Mouse (Mus musculus) lung, postnatal 0 days (tissue): ENCODE data around the gene Gnb5. TPM values are rescaled to one million over a fixed set of nuclear protein-coding genes. Genes with fewer than 3 reads are reported as not detected.

Experiments used
- ATAC-seq: fragments of 200-750 bp; cut with Nextera tagmentation; 2 replicates; pipeline ENCODE4 v1.8.0; 2017; ENCODE audit warnings: moderate library complexity
- DNase-seq: peaks from one replicate; pipeline ENCODE4 v3.0.0-alpha.2; 2016; ENCODE audit warnings: low spot score
- H3K27ac ChIP-seq: fragments of 300-500 bp; sonication (generic); 2 replicates; pipeline ENCODE4 v1.5.1; 2014; ENCODE audit warnings: antibody characterized with exemption, mild to moderate bottlenecking, low read length, mixed read lengths
- H3K27me3 ChIP-seq: fragments of 300-500 bp; sonication (generic); replicated peaks from 2 replicates; pipeline ENCODE4 v1.6.1; 2014; ENCODE audit warnings: low read length, mixed read lengths; ENCODE audit not compliant: insufficient read depth
- H3K36me3 ChIP-seq: fragments of 300-500 bp; sonication (generic); 2 replicates; pipeline ENCODE4 v1.6.1; 2014; ENCODE audit warnings: low read length, mixed read lengths; ENCODE audit not compliant: insufficient read depth
- H3K4me1 ChIP-seq: fragments of 300-500 bp; sonication (generic); 2 replicates; pipeline ENCODE4 v1.6.1; 2014; ENCODE audit warnings: antibody characterized with exemption, low read depth, low read length, mixed read lengths; ENCODE audit not compliant: insufficient read depth
- H3K4me2 ChIP-seq: fragments of 300-500 bp; sonication (generic); replicated peaks from 2 replicates; pipeline ENCODE4 v1.6.1; 2014; ENCODE audit warnings: low read depth, mild to moderate bottlenecking, low read length, moderate library complexity, mixed read lengths
- H3K4me3 ChIP-seq: fragments of 300-500 bp; sonication (generic); 2 replicates; pipeline ENCODE4 v1.5.1; 2014; ENCODE audit warnings: low read depth, low read length
- H3K9ac ChIP-seq: fragments of 300-500 bp; sonication (generic); replicated peaks from 2 replicates; pipeline ENCODE4 v1.6.1; 2014; ENCODE audit warnings: low read depth, mild to moderate bottlenecking
- H3K9me3 ChIP-seq: fragments of 300-500 bp; sonication (generic); 2 replicates; pipeline ENCODE4 v1.6.1; 2016; ENCODE audit warnings: low read length, mixed read lengths
- CTCF ChIP-seq: IDR thresholded peaks from 2 replicates; pipeline ENCODE4 v1.5.1; 2016; ENCODE audit warnings: antibody characterized with exemption, mild to moderate bottlenecking
- EP300 ChIP-seq: IDR thresholded peaks from 2 replicates; pipeline ENCODE4 v1.6.1; 2016; ENCODE audit warnings: antibody characterized with exemption, mild to moderate bottlenecking, control low read depth
- WGBS: fragments of 180-500 bp; shearing (Covaris S2); extraction: QIAGEN DNeasy Blood & Tissue Kit; methylation state at CpG from one replicate; pipeline ENCODE4 v1.1.7; 2014; 5-methylcytosine and 5-hydroxymethylcytosine counted together
- polyA plus RNA-seq: library from polyadenylated mRNA; unstranded; fragments of >200 nt; fragmentation: Nextera tagmentation; extraction: Ambion mirVana; gene quantifications from 2 replicates; pipeline ENCODE4 v1.2.1, GENCODE M21; 2015

Gene Gnb5
- polyA plus RNA-seq, 1 experiment from 2014 or later = 11.5 TPM

- no peak overlapping the region for H3K4me3 ChIP-seq
- no peak for ATAC-seq
- no peaks in the 10 kb centered on the region for H3K9me3 ChIP-seq
- H3K4me1 ChIP-seq = no peaks in the 10 kb centered on the region
- no peak for TF ChIP-seq EP300
- TF ChIP-seq CTCF = no peak
- H3K4me2 ChIP-seq = no peak overlapping the region
- 82% methylated on average over 2 of the region's 2 CpGs for WGBS
- no peaks in the 10 kb centered on the region for H3K27me3 ChIP-seq
- H3K9ac ChIP-seq = no peak overlapping the region
- no peak overlapping the region for H3K27ac ChIP-seq
- H3K36me3 ChIP-seq = no peaks in the 10 kb centered on the region
- DNase-seq = no peak
These were observed 3.1 kb upstream of the Gnb5 start for GRCm38 (mm10) chr9:75303033-75303432.

GRCm38 (mm10) chr9:75303701-75304261 lies 2.3 kb upstream of the Gnb5 start:
- no peaks in the 10 kb centered on the region for H3K36me3 ChIP-seq
- H3K27me3 ChIP-seq = no peaks in the 10 kb centered on the region
- no peak overlapping the region for H3K9ac ChIP-seq
- ATAC-seq (no peak), DNase-seq (no peak)
- TF ChIP-seq EP300 (no peak), CTCF (no peak)
- H3K9me3 ChIP-seq = no peaks in the 10 kb centered on the region
- no peak overlapping the region for H3K4me3 ChIP-seq
- no peak overlapping the region for H3K4me2 ChIP-seq
- no peak overlapping the region for H3K27ac ChIP-seq
- 37% methylated on average over 16 of the region's 16 CpGs for WGBS
- no peaks in the 10 kb centered on the region for H3K4me1 ChIP-seq

- no peak for ATAC-seq
- no peak overlapping the region for H3K4me2 ChIP-seq
- H3K9me3 ChIP-seq = no peaks in the 10 kb centered on the region
- no peak overlapping the region for H3K4me3 ChIP-seq
- TF ChIP-seq CTCF (no peak), EP300 (no peak)
- H3K27ac ChIP-seq = no peak overlapping the region
- H3K36me3 ChIP-seq = no peaks in the 10 kb centered on the region
- WGBS = 39% methylated on average over 7 of the region's 7 CpGs
- no peak overlapping the region for H3K9ac ChIP-seq
- no peak for DNase-seq
- H3K4me1 ChIP-seq = no peaks in the 10 kb centered on the region
- no peaks in the 10 kb centered on the region for H3K27me3 ChIP-seq
These were observed 1.8 kb upstream of the Gnb5 start for GRCm38 (mm10) chr9:75304286-75304685.

GRCm38 (mm10) chr9:75307015-75307414 lies 927 bp downstream of the Gnb5 start:
- no peak overlapping the region for H3K4me2 ChIP-seq
- no peak overlapping the region for H3K9ac ChIP-seq
- no peak overlapping the region for H3K4me3 ChIP-seq
- DNase-seq = no peak
- WGBS = 80% methylated on average over 5 of the region's 5 CpGs
- H3K27me3 ChIP-seq = no peaks in the 10 kb centered on the region
- no peak for ATAC-seq
- H3K9me3 ChIP-seq = no peaks in the 10 kb centered on the region
- TF ChIP-seq EP300 (no peak), CTCF (no peak)
- no peak overlapping the region for H3K27ac ChIP-seq
- H3K4me1 ChIP-seq = no peaks in the 10 kb centered on the region
- H3K36me3 ChIP-seq = no peaks in the 10 kb centered on the region

- Histone ChIP-seq H3K9me3 (no peaks in the 10 kb centered on the region), H3K4me2 (no peak overlapping the region), H3K4me1 (no peaks in the 10 kb centered on the region), H3K9ac (no peak overlapping the region), H3K27me3 (no peaks in the 10 kb centered on the region), H3K4me3 (no peak overlapping the region), H3K27ac (no peak overlapping the region), H3K36me3 (no peaks in the 10 kb centered on the region)
- TF ChIP-seq CTCF = no peak
- TF ChIP-seq EP300 = no peak
- DNase-seq (no peak), ATAC-seq (no peak)
- 56% methylated on average over 5 of the region's 5 CpGs for WGBS
These were observed 2.5 kb downstream of the Gnb5 start for GRCm38 (mm10) chr9:75308621-75309020.

- WGBS = 20% methylated on average over 4 of the region's 4 CpGs
- H3K9me3 ChIP-seq = no peaks in the 10 kb centered on the region
- no peak overlapping the region for H3K9ac ChIP-seq
- H3K36me3 ChIP-seq = no peaks in the 10 kb centered on the region
- no peaks in the 10 kb centered on the region for H3K4me1 ChIP-seq
- no peak overlapping the region for H3K4me3 ChIP-seq
- ATAC-seq (no peak), DNase-seq (peak; percentile 65)
- no peak overlapping the region for H3K27ac ChIP-seq
- H3K4me2 ChIP-seq = no peak overlapping the region
- TF ChIP-seq CTCF (peak; percentile 84), EP300 (no peak)
- no peaks in the 10 kb centered on the region for H3K27me3 ChIP-seq
These were observed 5.9 kb downstream of the Gnb5 start for GRCm38 (mm10) chr9:75312008-75312407.
